Mouse (Mus musculus) midbrain, postnatal 0 days (tissue): ENCODE data around the gene Cpz. TPM values are rescaled to one million over a fixed set of nuclear protein-coding genes. Genes with fewer than 3 reads are reported as not detected.

Source experiments
- ATAC-seq: fragments of 200-750 bp; cut with Nextera tagmentation; 2 replicates; pipeline ENCODE4 v1.8.0; 2017; ENCODE audit warnings: moderate number of reproducible peaks, mild to moderate bottlenecking, moderate TSS enrichment, moderate library complexity; ENCODE audit not compliant: low FRiP score
- DNase-seq: peaks from one replicate; pipeline ENCODE4 v3.0.0-alpha.2; 2015; ENCODE audit warnings: low spot score
- H3K27ac ChIP-seq: fragments of 300-500 bp; sonication (generic); 2 replicates; pipeline ENCODE4 v1.5.1; 2014; ENCODE audit warnings: low read depth, mild to moderate bottlenecking, low read length, mixed read lengths
- H3K27me3 ChIP-seq: fragments of 300-500 bp; sonication (generic); 2 replicates; pipeline ENCODE4 v1.6.1; 2014; ENCODE audit warnings: low read length, control low read depth, mixed read lengths; ENCODE audit not compliant: insufficient read depth
- H3K36me3 ChIP-seq: fragments of 300-500 bp; sonication (generic); 2 replicates; pipeline ENCODE4 v1.6.1; 2014; ENCODE audit warnings: low read length, control low read depth, mixed read lengths; ENCODE audit not compliant: insufficient read depth
- H3K4me1 ChIP-seq: fragments of 300-500 bp; sonication (generic); 2 replicates; pipeline ENCODE4 v1.6.1; 2014; ENCODE audit warnings: mild to moderate bottlenecking, control low read depth, antibody characterized with exemption, low read length, mixed read lengths; ENCODE audit not compliant: insufficient read depth
- H3K4me2 ChIP-seq: fragments of 300-500 bp; sonication (generic); 2 replicates; pipeline ENCODE4 v1.6.1; 2014; ENCODE audit warnings: low read depth, mild to moderate bottlenecking, low read length, mixed read lengths; ENCODE audit not compliant: poor library complexity, severe bottlenecking
- H3K4me3 ChIP-seq: fragments of 300-500 bp; sonication (generic); 2 replicates; pipeline ENCODE4 v1.5.1; 2014; ENCODE audit warnings: low read depth, mild to moderate bottlenecking, low read length, moderate library complexity
- H3K9ac ChIP-seq: fragments of 300-500 bp; sonication (generic); replicated peaks from 2 replicates; pipeline ENCODE4 v1.6.1; 2014; ENCODE audit warnings: mild to moderate bottlenecking, low read length, moderate library complexity, mixed read lengths; ENCODE audit not compliant: poor library complexity, severe bottlenecking
- H3K9me3 ChIP-seq: fragments of 300-500 bp; sonication (generic); 2 replicates; pipeline ENCODE4 v1.6.1; 2016; ENCODE audit warnings: low read length, control low read depth
- CTCF ChIP-seq: IDR thresholded peaks from 2 replicates; pipeline ENCODE4 v1.5.1; 2016; ENCODE audit warnings: antibody characterized with exemption, mild to moderate bottlenecking
- WGBS: fragments of 180-500 bp; shearing (Covaris S2); extraction: QIAGEN DNeasy Blood & Tissue Kit; methylation state at CpG from one replicate; pipeline ENCODE4 v1.1.7; 2014; 5-methylcytosine and 5-hydroxymethylcytosine counted together
- polyA plus RNA-seq: library from polyadenylated mRNA; unstranded; fragments of >200 nt; fragmentation: Nextera tagmentation; extraction: Ambion mirVana; gene quantifications from 2 replicates; pipeline ENCODE4 v1.2.1, GENCODE M21; 2015
- total RNA-seq: library from RNA; depleted of rRNA; stranded (reverse); fragments of >200 nt; gene quantifications from 2 replicates; pipeline ENCODE4 v1.2.3, GENCODE M21; 2014

Gene Cpz
- total and polyA plus RNA-seq, 2 experiments from 2014 or later: 1.7 to 8.9 TPM

DNA sequence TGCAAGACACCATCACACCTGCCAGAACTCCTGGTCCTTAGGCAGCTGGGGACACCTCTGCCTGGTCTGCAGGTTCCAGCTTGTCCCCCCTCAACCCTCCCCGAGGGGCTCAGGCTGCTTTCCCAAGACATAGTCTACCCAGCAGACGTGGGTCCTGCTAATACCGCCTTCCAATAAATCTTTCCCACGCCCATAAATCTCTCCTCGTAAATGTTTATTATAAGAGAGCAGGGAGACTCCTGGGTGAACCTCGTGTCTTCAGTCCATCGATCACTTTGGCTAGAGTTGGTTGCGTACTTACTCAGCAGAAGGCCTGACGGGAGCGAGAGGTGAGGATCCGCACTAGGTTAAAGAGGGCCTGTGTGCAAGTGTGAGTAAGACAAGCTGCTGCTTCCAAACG is 31.7 kb downstream of the Cpz start:
- no peaks in the 10 kb centered on the region for H3K36me3 ChIP-seq
- H3K4me2 ChIP-seq: no peak overlapping the region
- H3K4me1 ChIP-seq: no peaks in the 10 kb centered on the region
- DNase-seq: no peak
- H3K9me3 ChIP-seq: no peaks in the 10 kb centered on the region
- 87% methylated on average over 12 of the region's 12 CpGs for WGBS
- ATAC-seq: no peak
- no peak overlapping the region for H3K27ac ChIP-seq
- H3K27me3 ChIP-seq: no peaks in the 10 kb centered on the region; the same call in 1 of the 2 replicates
- TF ChIP-seq CTCF: no peak
- no peak overlapping the region for H3K9ac ChIP-seq
- no peak overlapping the region for H3K4me3 ChIP-seq

DNA sequence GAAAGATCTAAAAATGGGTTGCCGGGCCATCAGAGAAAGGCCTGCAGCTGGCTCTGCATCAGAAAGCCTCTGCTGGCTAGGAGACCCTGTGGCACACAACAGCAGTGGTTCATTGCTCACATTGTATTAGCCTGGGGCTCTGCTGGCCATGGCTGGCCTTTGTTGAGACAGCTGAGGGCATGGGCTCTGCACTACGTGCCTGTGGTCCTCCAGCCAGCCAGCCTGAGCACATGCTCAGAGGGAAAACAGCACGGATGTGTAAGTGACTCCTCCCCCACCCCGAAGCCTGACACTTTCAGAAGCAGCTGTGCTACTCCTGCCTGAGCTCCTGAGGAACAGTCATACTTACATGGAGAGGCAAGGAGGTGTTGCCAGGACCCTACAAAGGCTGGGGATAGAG is 46.0 kb downstream of the Cpz start:
- H3K27me3 ChIP-seq: no peaks in the 10 kb centered on the region
- no peak for TF ChIP-seq CTCF
- no peaks in the 10 kb centered on the region for H3K9me3 ChIP-seq
- H3K4me1 ChIP-seq: no peaks in the 10 kb centered on the region
- H3K27ac ChIP-seq: no peak overlapping the region
- no peaks in the 10 kb centered on the region for H3K36me3 ChIP-seq
- H3K4me3 ChIP-seq: no peak overlapping the region
- no peak overlapping the region for H3K4me2 ChIP-seq
- no peak for ATAC-seq
- 36% methylated on average over 4 of the region's 4 CpGs for WGBS
- no peak overlapping the region for H3K9ac ChIP-seq
- DNase-seq: no peak

DNA sequence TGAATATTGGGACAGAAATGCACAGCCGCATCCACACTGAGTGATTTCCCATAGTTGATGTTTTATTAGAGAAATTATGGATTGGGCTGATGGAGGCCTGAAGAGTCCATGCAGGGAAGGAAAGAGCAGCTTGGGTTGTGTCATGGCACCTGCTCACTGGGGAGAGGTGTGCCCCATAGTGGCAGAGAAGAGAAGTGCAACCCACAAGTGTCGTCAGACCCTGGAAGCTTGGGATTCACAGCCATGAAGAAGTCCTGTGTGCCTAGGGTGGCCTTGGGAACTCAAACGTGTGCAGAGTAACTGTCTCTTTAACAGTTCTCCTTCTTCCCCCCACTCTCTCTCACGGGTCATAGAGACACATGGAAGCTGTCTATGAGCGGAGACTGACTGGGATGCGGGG is 50.3 kb downstream of the Cpz start:
- H3K4me3 ChIP-seq: no peak overlapping the region
- DNase-seq (no peak), ATAC-seq (no peak)
- H3K27me3 ChIP-seq: no peaks in the 10 kb centered on the region
- H3K4me2 ChIP-seq: no peak overlapping the region
- H3K4me1 ChIP-seq: no peaks in the 10 kb centered on the region
- no peaks in the 10 kb centered on the region for H3K36me3 ChIP-seq
- no peak overlapping the region for H3K27ac ChIP-seq
- peak; percentile 56 for TF ChIP-seq CTCF
- H3K9me3 ChIP-seq: no peaks in the 10 kb centered on the region
- WGBS: 43% methylated on average over 6 of the region's 6 CpGs
- no peak overlapping the region for H3K9ac ChIP-seq

DNA sequence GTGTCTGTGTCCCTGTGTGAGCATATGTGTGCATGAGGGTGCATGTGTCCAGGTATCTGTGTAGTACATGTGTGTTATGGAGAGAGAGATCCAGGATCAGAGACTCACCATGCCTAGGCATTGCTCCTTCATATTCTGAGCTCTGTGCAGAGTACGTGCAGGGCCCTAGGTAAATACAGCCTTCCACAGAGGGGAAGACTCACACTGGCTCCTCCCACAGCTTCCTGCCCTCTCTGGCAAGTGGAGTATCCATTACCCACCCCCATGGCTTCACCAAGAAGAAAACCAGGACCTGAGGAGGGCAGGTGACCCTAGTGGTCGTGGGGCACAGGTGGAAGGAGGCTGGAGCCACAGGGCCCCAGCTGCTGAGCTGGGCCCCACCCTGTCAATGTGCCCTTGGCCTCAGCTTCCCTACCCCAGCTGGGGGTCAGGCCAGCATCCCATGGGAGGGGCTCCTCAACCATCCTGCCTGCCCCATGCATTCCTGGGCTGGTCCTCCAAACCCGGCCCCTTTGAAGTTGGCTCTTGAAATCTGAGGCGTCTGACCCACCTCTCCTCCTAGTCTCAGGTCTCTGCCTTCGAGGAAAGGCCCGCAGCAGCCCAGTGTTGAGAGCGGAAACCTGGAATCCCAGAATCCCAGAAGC is 54.5 kb downstream of the Cpz start:
- no peak for TF ChIP-seq CTCF
- ATAC-seq: no peak
- Histone ChIP-seq H3K4me2 (no peak overlapping the region), H3K9ac (no peak overlapping the region), H3K9me3 (no peaks in the 10 kb centered on the region), H3K4me3 (no peak overlapping the region), H3K27ac (no peak overlapping the region), H3K36me3 (no peaks in the 10 kb centered on the region), H3K4me1 (no peaks in the 10 kb centered on the region), H3K27me3 (no peaks in the 10 kb centered on the region)
- 50% methylated on average over 7 of the region's 7 CpGs for WGBS
- DNase-seq: no peak

DNA sequence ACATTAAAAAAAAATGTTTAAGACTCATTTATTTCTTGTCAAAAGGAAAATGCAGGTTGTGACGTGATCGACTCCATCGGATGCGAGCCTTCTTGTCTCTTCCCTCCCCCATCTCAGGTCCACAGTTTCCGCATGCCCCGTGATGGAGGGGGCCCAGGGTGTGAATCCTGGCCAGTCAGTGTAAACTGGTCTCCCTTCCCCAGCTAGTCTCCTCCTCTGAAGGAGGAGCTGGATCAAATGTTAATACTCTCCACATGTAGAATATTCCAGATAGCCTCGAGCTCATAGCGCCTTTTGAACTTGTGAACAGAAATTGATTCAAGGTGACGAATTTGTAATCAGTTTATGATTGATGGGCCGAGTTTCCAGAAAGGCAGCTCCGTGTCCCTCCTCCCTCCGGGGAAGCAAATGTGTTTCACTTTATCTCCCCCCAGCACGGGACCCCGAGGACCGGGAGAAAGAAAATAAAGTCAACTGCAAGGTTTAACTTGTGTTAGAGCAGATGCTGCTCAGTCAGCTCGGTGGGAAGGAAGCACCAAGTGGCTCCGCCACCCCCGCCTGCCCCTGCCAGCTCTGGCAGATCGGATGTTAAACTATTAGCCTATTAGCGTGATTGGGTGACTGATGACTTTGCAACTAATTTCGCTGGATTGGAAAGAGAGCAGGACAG is 59.4 kb downstream of the Cpz start:
- H3K4me2 ChIP-seq: no peak overlapping the region
- DNase-seq: no peak
- TF ChIP-seq CTCF: no peak
- H3K9me3 ChIP-seq: no peaks in the 10 kb centered on the region
- no peaks in the 10 kb centered on the region for H3K4me1 ChIP-seq
- no peak overlapping the region for H3K9ac ChIP-seq
- H3K27me3 ChIP-seq: no peaks in the 10 kb centered on the region
- H3K4me3 ChIP-seq: no peak overlapping the region
- 55% methylated on average over 21 of the region's 21 CpGs for WGBS
- no peak overlapping the region for H3K27ac ChIP-seq
- ATAC-seq: no peak
- no peaks in the 10 kb centered on the region for H3K36me3 ChIP-seq

DNA sequence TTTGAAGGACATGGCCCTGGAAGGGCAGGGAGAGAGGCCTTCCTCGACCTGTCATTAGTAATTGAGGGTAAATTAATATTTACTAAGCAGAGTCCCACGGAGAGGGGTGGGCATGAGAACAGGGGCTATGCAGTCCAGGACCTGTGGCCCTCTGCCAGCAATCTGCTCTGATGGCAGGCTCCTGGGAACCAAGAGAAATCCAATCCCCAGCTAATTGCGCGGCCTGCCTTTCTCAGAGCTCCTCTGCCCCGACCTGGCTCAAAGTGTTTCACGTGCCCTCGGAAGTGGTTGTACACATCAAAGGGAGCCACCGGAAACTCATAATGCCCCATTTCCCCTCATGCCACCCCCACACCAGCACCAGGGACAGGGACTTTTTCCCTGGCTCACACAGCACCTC is 63.4 kb downstream of the Cpz start:
- no peak for TF ChIP-seq CTCF
- Histone ChIP-seq H3K4me3 (no peak overlapping the region), H3K9ac (no peak overlapping the region), H3K27ac (no peak overlapping the region), H3K4me2 (no peak overlapping the region), H3K27me3 (no peaks in the 10 kb centered on the region), H3K9me3 (no peaks in the 10 kb centered on the region), H3K36me3 (no peaks in the 10 kb centered on the region), H3K4me1 (no peaks in the 10 kb centered on the region)
- 76% methylated on average over 8 of the region's 8 CpGs for WGBS
- ATAC-seq: no peak
- no peak for DNase-seq
